Mouse (Mus musculus) testis, adult 2 months (tissue): Measurements from ENCODE around the gene Batf3.

ENCODE experiments used
- CTCF ChIP-seq: fragments of 200-500 bp; IDR thresholded peaks from 2 replicates; pipeline ENCODE4 v1.5.1; 2012; ENCODE audit warnings: low read depth, mild to moderate bottlenecking, inconsistent platforms, low read length, moderate library complexity; ENCODE audit not compliant: control insufficient read depth, insufficient read depth, insufficient replicate concordance
- POLR2A ChIP-seq: fragments of 200-500 bp; IDR thresholded peaks from 2 replicates; pipeline ENCODE4 v1.6.1; 2012; ENCODE audit warnings: low read depth, mild to moderate bottlenecking, inconsistent platforms, low read length, moderate library complexity; ENCODE audit not compliant: control insufficient read depth

DNA sequence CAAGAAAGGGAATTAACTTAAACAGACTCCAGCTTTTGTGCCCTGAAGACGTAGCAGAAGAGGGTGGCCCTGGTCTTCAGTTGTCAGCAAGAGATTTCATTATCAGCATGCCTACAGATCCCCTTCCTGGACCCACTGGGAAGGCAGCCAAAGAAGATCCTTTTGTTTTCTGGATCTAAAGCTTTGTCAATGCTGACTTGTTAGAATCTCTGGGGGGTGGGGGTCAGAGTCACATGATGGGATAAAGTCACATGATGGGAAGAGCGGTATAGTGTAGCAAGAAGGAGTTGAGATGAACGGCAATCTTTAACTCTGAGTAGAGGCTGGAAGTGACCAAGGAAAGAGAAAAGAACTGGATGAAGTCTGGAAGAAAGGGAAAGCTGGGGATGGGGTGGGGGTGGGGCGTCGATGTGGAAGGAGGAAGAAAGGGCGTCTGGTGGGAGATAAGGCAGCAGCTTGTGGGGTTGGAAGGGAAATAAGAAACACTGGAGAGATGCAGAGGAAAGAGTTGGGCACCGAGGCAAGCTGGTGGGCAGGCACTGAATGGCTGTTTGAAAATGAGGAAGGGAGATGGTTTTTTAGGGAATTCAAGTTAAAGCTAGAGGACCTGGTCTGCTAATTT, 41.3 kb downstream of the Batf3 start:
- TF ChIP-seq POLR2A (no peak), CTCF (no peak)
